8 mouse cellular contexts compared by ENCODE assay signal in the genomic region with DNA sequence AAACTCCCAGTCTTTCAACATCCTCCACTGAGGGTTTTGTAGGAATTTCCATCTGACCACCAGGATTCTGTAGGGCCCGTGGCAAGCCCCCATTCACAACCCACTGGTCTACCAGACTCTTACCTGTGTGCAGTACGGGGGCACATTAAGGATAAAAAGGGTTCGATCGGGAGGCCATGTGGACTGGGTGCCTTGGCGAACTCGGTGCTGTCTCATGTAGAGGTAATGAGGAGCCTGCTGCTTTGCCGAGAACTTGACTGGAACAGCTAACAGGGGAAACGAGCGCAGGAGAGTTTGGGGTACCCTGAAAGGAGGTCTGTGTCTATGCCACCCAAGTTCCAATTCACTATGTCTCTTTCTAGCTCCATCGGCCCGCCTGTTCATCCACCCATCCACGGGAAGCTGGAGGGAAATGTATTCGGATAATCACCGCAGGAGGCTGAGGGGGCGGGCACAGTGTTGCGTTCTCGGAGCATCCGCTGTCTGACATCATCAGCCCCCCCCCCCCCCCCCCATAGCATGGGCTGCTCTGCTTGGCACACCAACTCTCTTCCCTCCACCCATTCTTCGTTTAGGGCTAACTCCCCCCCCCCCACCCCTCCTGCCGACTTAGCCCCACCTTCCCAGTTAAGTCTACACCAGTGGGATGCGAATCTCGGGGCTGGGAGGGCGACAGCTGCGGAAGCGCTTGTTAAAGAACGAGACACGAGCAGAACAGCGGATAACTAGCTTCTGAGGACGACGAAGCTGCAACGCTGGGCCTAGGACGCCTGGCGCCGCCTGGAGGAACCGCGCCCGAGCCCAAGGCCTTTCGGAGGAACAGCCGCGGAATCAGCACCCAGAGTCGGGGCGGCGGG. TPM values are rescaled to one million over a fixed set of nuclear protein-coding genes. Genes with fewer than 3 reads are reported as not detected.
DNase-seq lines count a peak whose midpoint lies in the region; ATAC-seq lines count a peak whose summit lies in the region.

No protein-coding gene starts in this region.

- 3% methylated on average over 40 of the region's 43 CpGs for WGBS in forebrain, embryonic 14.5 days
- 3% methylated on average over 43 of the region's 43 CpGs for WGBS in intestine, embryonic 14.5 days
- WGBS in midbrain, embryonic 16.5 days, result 3% methylated on average over 41 of the region's 43 CpGs

- DNase-seq in heart, adult 18-20 months, result peak; percentile 38 to 49
- no peak for DNase-seq in heart, postnatal 25 days (ENCODE audit: low spot score)
- DNase-seq in cerebellum, adult 11 months, result peak; percentile 39
- DNase-seq in forebrain, embryonic 14.5 days (ENCODE audit: low spot score), result peak; percentile 77
- peak; percentile 72 for DNase-seq in intestine, embryonic 14.5 days (ENCODE audit: low spot score)
- DNase-seq in liver, result peak; percentile 66
- peak; percentile 69 for DNase-seq in testis, postnatal 10 days (ENCODE audit: low spot score)

- peak overlapping the region; percentile 71 for H3K9ac ChIP-seq in forebrain, embryonic 14.5 days (ENCODE audit: low read length)
- peak overlapping the region; percentile 66 for H3K9ac ChIP-seq in intestine, embryonic 14.5 days (ENCODE audit: low read length)
- H3K9ac ChIP-seq in midbrain, embryonic 16.5 days (ENCODE audit: low read depth, low read length), result peak overlapping the region; percentile 59

- H3K4me3 ChIP-seq in forebrain, embryonic 14.5 days (ENCODE audit: low read depth, low read length), result peak overlapping the region; percentile 80
- H3K4me3 ChIP-seq in intestine, embryonic 14.5 days (ENCODE audit: low read depth, low read length), result peak overlapping the region; percentile 77
- H3K4me3 ChIP-seq in midbrain, embryonic 16.5 days (ENCODE audit: low read depth, low read length), result peak overlapping the region; percentile 56

- peak overlapping the region; percentile 77 for H3K27ac ChIP-seq in forebrain, embryonic 14.5 days (ENCODE audit: low read depth, low read length)
- H3K27ac ChIP-seq in intestine, embryonic 14.5 days (ENCODE audit: low read depth), result peak overlapping the region; percentile 62
- H3K27ac ChIP-seq in midbrain, embryonic 16.5 days (ENCODE audit: low read length), result peak overlapping the region; percentile 69

- peaks cover 45% of the 10 kb centered on the region for H3K36me3 ChIP-seq in forebrain, embryonic 14.5 days (ENCODE audit: control insufficient read depth, insufficient read depth, low read length)
- peaks cover 45% of the 10 kb centered on the region for H3K36me3 ChIP-seq in intestine, embryonic 14.5 days (ENCODE audit: control insufficient read depth, insufficient read depth, low read length)
- peaks cover 27% of the 10 kb centered on the region for H3K36me3 ChIP-seq in midbrain, embryonic 16.5 days (ENCODE audit: control insufficient read depth, insufficient read depth, low read length)

- intact Hi-C loops in heart, postnatal 25 days (cut with DNase I), result no loop called here

- H3K9me3 ChIP-seq in forebrain, embryonic 14.5 days (replicated peaks; ENCODE audit: control insufficient read depth, low read length), result no peaks in the 10 kb centered on the region
- H3K9me3 ChIP-seq in intestine, embryonic 14.5 days (ENCODE audit: control insufficient read depth, low read length), result no peaks in the 10 kb centered on the region
- H3K9me3 ChIP-seq in midbrain, embryonic 16.5 days (replicated peaks; ENCODE audit: control insufficient read depth, low read length, poor library complexity, severe bottlenecking), result no peaks in the 10 kb centered on the region

- peaks cover 3% of the 10 kb centered on the region; the same call in 1 of the 2 replicates for H3K4me1 ChIP-seq in forebrain, embryonic 14.5 days (ENCODE audit: control insufficient read depth, insufficient read depth, low read length)
- peaks cover 5% of the 10 kb centered on the region; the same call in 1 of the 2 replicates for H3K4me1 ChIP-seq in intestine, embryonic 14.5 days (replicated peaks; ENCODE audit: control insufficient read depth, insufficient read depth, low read length)
- peaks cover 8% of the 10 kb centered on the region for H3K4me1 ChIP-seq in midbrain, embryonic 16.5 days (ENCODE audit: control insufficient read depth, insufficient read depth, low read length)

- peak; percentile 62 for ATAC-seq in forebrain, embryonic 14.5 days
- peak; percentile 44 for ATAC-seq in intestine, embryonic 14.5 days (replicated peaks; ENCODE audit: low FRiP score, low TSS enrichment, low read depth)
- peak; percentile 44 for ATAC-seq in midbrain, embryonic 16.5 days

- H3K4me2 ChIP-seq in forebrain, embryonic 14.5 days (ENCODE audit: low read length), result peak overlapping the region; percentile 78
- peak overlapping the region; percentile 76 for H3K4me2 ChIP-seq in intestine, embryonic 14.5 days (ENCODE audit: low read length)
- H3K4me2 ChIP-seq in midbrain, embryonic 16.5 days (ENCODE audit: low read length), result peak overlapping the region; percentile 84

- no peaks in the 10 kb centered on the region for H3K27me3 ChIP-seq in forebrain, embryonic 14.5 days (replicated peaks; ENCODE audit: control insufficient read depth, insufficient read depth, low read length)
- H3K27me3 ChIP-seq in intestine, embryonic 14.5 days (replicated peaks; ENCODE audit: control insufficient read depth, insufficient read depth, low read length), result no peaks in the 10 kb centered on the region
- no peaks in the 10 kb centered on the region for H3K27me3 ChIP-seq in midbrain, embryonic 16.5 days (ENCODE audit: control insufficient read depth, insufficient read depth, low read depth, low read length)

RNA-seq across cellular contexts. Expression of gene Rrp7a, which starts 0.7 kb away (rescaled TPM):
- total RNA-seq in heart, adult 18-20 months (2021), result 10 to 100 TPM; 28.6 to 37.9 TPM
- 10 to 100 TPM; 40.3 to 41.9 TPM for total RNA-seq in heart, postnatal 25 days (2021)
- polyA plus RNA-seq in forebrain, embryonic 14.5 days (2014; fragmentation: Nextera tagmentation; extraction: Ambion mirVana), result 64.2 and 67.3 TPM in 2 replicates
- 60.7 and 66.4 TPM in 2 replicates for polyA plus RNA-seq in intestine, embryonic 14.5 days (2014; fragmentation: Nextera tagmentation; extraction: Ambion mirVana)
- polyA plus RNA-seq in midbrain, embryonic 16.5 days (2015; fragmentation: Nextera tagmentation; extraction: Ambion mirVana), result 90.6 and 93.0 TPM in 2 replicates

RNA-seq across cellular contexts. Expression of gene Poldip3, which starts 27.2 kb away (rescaled TPM):
- 10 to 100 TPM; 23.1 to 26.2 TPM for total RNA-seq in heart, adult 18-20 months (2021)
- 10 to 100 TPM; 27.3 to 29.8 TPM for total RNA-seq in heart, postnatal 25 days (2021)
- 158 and 167 TPM in 2 replicates for polyA plus RNA-seq in forebrain, embryonic 14.5 days (2014; fragmentation: Nextera tagmentation; extraction: Ambion mirVana)
- polyA plus RNA-seq in intestine, embryonic 14.5 days (2014; fragmentation: Nextera tagmentation; extraction: Ambion mirVana), result 145 and 150 TPM in 2 replicates
- 140 and 145 TPM in 2 replicates for polyA plus RNA-seq in midbrain, embryonic 16.5 days (2015; fragmentation: Nextera tagmentation; extraction: Ambion mirVana)

RNA-seq across cellular contexts. Expression of gene Serhl, which starts 32.6 kb away (rescaled TPM):
- 10 to 100 TPM; 46.1 to 55.5 TPM for total RNA-seq in heart, adult 18-20 months (2021)
- total RNA-seq in heart, postnatal 25 days (2021), result 10 to 100 TPM; 40.5 to 44.8 TPM
- 32.7 and 37.6 TPM in 2 replicates for polyA plus RNA-seq in forebrain, embryonic 14.5 days (2014; fragmentation: Nextera tagmentation; extraction: Ambion mirVana)
- 64.2 and 71.9 TPM in 2 replicates for polyA plus RNA-seq in intestine, embryonic 14.5 days (2014; fragmentation: Nextera tagmentation; extraction: Ambion mirVana)
- polyA plus RNA-seq in midbrain, embryonic 16.5 days (2015; fragmentation: Nextera tagmentation; extraction: Ambion mirVana), result 29.6 and 29.7 TPM in 2 replicates

RNA-seq across cellular contexts. Expression of gene Cyb5r3, which starts 50.5 kb away (rescaled TPM):
- 10 to 100 TPM; 83.9 to 93.0 TPM for total RNA-seq in heart, adult 18-20 months (2021)
- total RNA-seq in heart, postnatal 25 days (2021), result 10 to 100 TPM; 80.4 to 85.5 TPM
- polyA plus RNA-seq in forebrain, embryonic 14.5 days (2014; fragmentation: Nextera tagmentation; extraction: Ambion mirVana), result 63.3 and 75.1 TPM in 2 replicates
- polyA plus RNA-seq in intestine, embryonic 14.5 days (2014; fragmentation: Nextera tagmentation; extraction: Ambion mirVana), result 159 and 168 TPM in 2 replicates
- 107 and 121 TPM in 2 replicates for polyA plus RNA-seq in midbrain, embryonic 16.5 days (2015; fragmentation: Nextera tagmentation; extraction: Ambion mirVana)
